Mouse (Mus musculus): ENCODE results near the gene Adamtsl5.

- peak; percentile 91 for TF ChIP-seq CTCF (IDR thresholded peaks at IDR 0.05; ENCODE audit: borderline replicate concordance, insufficient read depth, low read depth, low read length)
- no peak for TF ChIP-seq POLR2A (IDR thresholded peaks at IDR 0.05; ENCODE audit: borderline replicate concordance, insufficient read depth, low read length)
Measured at GRCm38 (mm10) chr10:80339941-80340750, 8.1 kb downstream of the Adamtsl5 start.
